Mouse (Mus musculus) erythroblast, embryonic 14.5 days (primary cell): ENCODE results near the gene Il1b. TPM values are rescaled to one million over a fixed set of nuclear protein-coding genes. Genes with fewer than 3 reads are reported as not detected.

Experiments used
- H3K27me3 ChIP-seq: 2 replicates; pipeline ENCODE4 v1.6.1; 2012; ENCODE audit warnings: inconsistent platforms; ENCODE audit not compliant: control insufficient read depth
- H3K36me3 ChIP-seq: 2 replicates; pipeline ENCODE4 v1.6.1; 2012; ENCODE audit warnings: mild to moderate bottlenecking, inconsistent platforms; ENCODE audit not compliant: control insufficient read depth
- H3K4me1 ChIP-seq: 2 replicates; pipeline ENCODE4 v1.6.1; 2012; ENCODE audit warnings: inconsistent platforms; ENCODE audit not compliant: control insufficient read depth
- H3K4me3 ChIP-seq: replicated peaks from 2 replicates; pipeline ENCODE3; 2012; ENCODE audit warnings: moderate library complexity, mild to moderate bottlenecking, inconsistent platforms
- H3K9me3 ChIP-seq: 2 replicates; pipeline ENCODE4 v1.6.1; 2012; ENCODE audit warnings: low read length, inconsistent platforms, mixed read lengths; ENCODE audit not compliant: control insufficient read depth
- GATA1 ChIP-seq: IDR thresholded peaks from 2 replicates; pipeline ENCODE4 v1.6.1; 2012; ENCODE audit warnings: low read length, inconsistent platforms, mixed read lengths
- TAL1 ChIP-seq: IDR thresholded peaks from 3 replicates; pipeline ENCODE4 v1.6.1; 2012; ENCODE audit warnings: low read length, inconsistent platforms, mixed read lengths
- polyA plus RNA-seq: library from polyadenylated mRNA; stranded (reverse); fragments of >175 nt; gene quantifications from 2 replicates; pipeline ENCODE4 v1.2.3, GENCODE M21; 2012

The Il1b gene
- not detected in 2 replicates for polyA plus RNA-seq

- no peak for TF ChIP-seq TAL1
- TF ChIP-seq GATA1: no peak
- no peaks in the 10 kb centered on the region for H3K9me3 ChIP-seq
- H3K4me1 ChIP-seq: peaks cover 18% of the 10 kb centered on the region
- H3K4me3 ChIP-seq: no peak within 1 kb of the TSS
- H3K36me3 ChIP-seq: no peaks in the 10 kb centered on the region
- H3K27me3 ChIP-seq: no peaks in the 10 kb centered on the region
Measured at GRCm38 (mm10) chr2:129371039-129371438, at the start of gene Il1b. TSS of gene Il1b (minus strand) at chr2:129371139.

GRCm38 (mm10) chr2:129419361-129419880 is 48.5 kb upstream of the Il1b start:
- Histone ChIP-seq H3K27me3 (no peaks in the 10 kb centered on the region), H3K4me1 (peaks cover 4% of the 10 kb centered on the region; the same call in 1 of the 2 replicates), H3K4me3 (no peak overlapping the region), H3K36me3 (no peaks in the 10 kb centered on the region), H3K9me3 (no peaks in the 10 kb centered on the region)
- no peak for TF ChIP-seq GATA1
- TF ChIP-seq TAL1: no peak

DNA sequence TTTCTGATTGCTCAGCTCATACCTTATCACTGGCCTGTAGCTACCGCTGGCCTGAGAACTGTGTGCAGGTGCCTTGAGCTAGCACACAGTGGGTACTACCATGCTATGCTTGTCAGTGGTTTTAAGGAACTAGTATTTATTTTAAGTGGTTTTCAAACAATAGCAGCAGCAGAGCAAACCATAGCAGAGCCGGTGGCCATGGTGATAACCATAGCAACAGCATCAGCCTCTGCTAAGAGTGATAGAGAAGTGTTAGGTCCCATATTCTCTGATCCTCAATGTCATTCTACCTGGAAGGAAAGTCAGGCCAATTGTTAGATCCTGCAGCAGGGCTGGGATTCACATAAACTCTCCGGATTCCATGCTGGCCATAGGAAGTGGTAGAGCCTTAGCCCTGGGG is 43.7 kb upstream of the Il1b start:
- H3K4me3 ChIP-seq: no peak overlapping the region
- TF ChIP-seq TAL1: no peak
- no peak for TF ChIP-seq GATA1
- no peaks in the 10 kb centered on the region for H3K9me3 ChIP-seq
- H3K4me1 ChIP-seq: no peaks in the 10 kb centered on the region
- no peaks in the 10 kb centered on the region for H3K27me3 ChIP-seq
- no peaks in the 10 kb centered on the region for H3K36me3 ChIP-seq

DNA sequence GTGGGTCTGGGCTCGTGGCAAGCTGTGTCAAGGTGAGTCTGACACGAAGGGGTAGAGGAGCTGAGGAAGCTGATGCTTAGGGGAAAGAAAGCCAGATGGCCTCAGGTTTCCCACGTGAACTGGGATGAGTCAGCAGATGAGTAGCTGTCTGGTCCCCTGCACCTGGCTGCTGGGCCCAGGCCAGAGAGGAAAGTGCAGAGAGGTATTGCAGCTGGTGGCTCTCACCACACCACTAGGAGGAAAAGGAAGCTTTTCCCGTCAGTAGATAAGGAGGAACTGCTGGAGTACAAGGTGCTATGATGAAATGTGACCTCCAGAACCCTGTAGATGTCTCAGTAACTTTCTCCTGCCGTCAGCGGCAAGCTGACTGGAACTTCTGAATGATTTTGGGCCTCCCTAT is 42.5 kb upstream of the Il1b start:
- no peak for TF ChIP-seq GATA1
- TF ChIP-seq TAL1: no peak
- no peaks in the 10 kb centered on the region for H3K9me3 ChIP-seq
- no peaks in the 10 kb centered on the region for H3K4me1 ChIP-seq
- no peak overlapping the region for H3K4me3 ChIP-seq
- H3K27me3 ChIP-seq: no peaks in the 10 kb centered on the region
- no peaks in the 10 kb centered on the region for H3K36me3 ChIP-seq

DNA sequence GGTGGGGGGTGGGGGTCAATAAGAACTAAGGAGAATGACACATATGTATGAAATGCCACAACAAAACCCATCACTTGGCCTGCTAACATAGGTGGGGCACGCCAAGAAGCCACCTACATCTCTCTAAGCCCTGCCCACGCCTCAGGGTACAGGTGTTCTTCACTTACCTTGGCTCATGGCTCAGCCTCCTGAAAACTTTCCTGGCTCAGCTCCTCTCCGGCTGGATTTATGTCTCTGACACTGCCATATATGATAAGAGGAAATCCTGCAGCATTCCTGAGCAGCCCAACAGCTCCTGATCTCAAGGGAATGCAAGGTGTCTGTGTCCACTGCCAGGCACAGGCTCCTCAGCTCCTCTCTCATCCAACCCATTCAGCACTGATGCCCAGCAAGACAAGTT is 40.7 kb upstream of the Il1b start:
- Histone ChIP-seq H3K4me3 (no peak overlapping the region), H3K36me3 (no peaks in the 10 kb centered on the region), H3K9me3 (no peaks in the 10 kb centered on the region), H3K27me3 (no peaks in the 10 kb centered on the region), H3K4me1 (peaks cover 6% of the 10 kb centered on the region)
- TF ChIP-seq TAL1: no peak
- TF ChIP-seq GATA1: no peak

DNA sequence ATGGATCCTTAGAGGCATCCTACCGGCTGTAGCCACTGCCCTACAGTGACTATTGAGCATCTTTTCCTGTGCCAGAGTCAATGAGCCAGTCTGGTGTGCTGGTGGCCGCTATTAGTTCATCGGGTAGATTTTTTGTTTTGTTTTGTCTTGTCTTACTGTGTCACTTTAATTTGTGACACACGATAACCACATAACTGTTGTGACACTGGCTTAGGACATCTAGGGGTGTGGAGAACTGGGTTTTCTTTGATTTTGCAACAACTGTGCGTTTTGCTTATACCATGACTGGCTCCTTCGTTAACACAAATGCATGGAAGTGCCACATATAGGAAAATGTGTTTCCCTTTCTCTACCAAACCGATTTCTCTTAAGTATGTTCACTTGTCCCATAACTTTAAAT is 39.4 kb upstream of the Il1b start:
- Histone ChIP-seq H3K4me3 (no peak overlapping the region), H3K9me3 (no peaks in the 10 kb centered on the region), H3K27me3 (no peaks in the 10 kb centered on the region), H3K36me3 (no peaks in the 10 kb centered on the region), H3K4me1 (peaks cover 6% of the 10 kb centered on the region)
- TF ChIP-seq TAL1: no peak
- no peak for TF ChIP-seq GATA1

- H3K4me3 ChIP-seq: no peak overlapping the region
- peaks cover 6% of the 10 kb centered on the region for H3K4me1 ChIP-seq
Measured at GRCm38 (mm10) chr2:129408476-129408875, 37.5 kb upstream of the Il1b start.

DNA sequence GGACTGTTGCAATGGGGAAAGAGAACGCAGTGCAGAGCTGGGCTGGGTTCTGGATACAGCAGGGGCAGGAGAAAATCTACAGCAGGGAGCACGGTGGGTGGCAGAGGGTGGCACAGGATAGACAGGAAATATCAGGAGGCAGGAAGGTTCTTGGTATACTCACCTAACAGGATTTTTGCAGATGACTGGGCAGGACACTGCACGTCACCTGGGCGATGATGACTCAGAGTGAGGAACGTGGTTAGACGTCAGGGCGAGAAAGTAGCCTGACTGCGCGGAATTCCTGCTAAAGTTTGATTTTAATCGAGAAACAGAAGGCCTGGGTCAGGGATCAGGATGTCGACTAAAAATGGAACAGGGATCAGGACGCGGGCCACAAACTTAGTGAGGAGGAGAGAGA is 36.7 kb upstream of the Il1b start:
- Histone ChIP-seq H3K9me3 (no peaks in the 10 kb centered on the region), H3K36me3 (no peaks in the 10 kb centered on the region), H3K4me1 (peaks cover 6% of the 10 kb centered on the region), H3K27me3 (no peaks in the 10 kb centered on the region), H3K4me3 (no peak overlapping the region)
- TF ChIP-seq GATA1: no peak
- no peak for TF ChIP-seq TAL1

More at GRCm38 (mm10) chr2:129408476-129408875, 37.5 kb upstream of the Il1b start:
- Histone ChIP-seq H3K27me3 (no peaks in the 10 kb centered on the region), H3K36me3 (no peaks in the 10 kb centered on the region), H3K9me3 (no peaks in the 10 kb centered on the region)
- TF ChIP-seq TAL1: no peak
- TF ChIP-seq GATA1: no peak

GRCm38 (mm10) chr2:129406508-129406907 is 35.6 kb upstream of the Il1b start:
- TF ChIP-seq GATA1 (no peak), TAL1 (no peak)
- Histone ChIP-seq H3K27me3 (no peaks in the 10 kb centered on the region), H3K9me3 (no peaks in the 10 kb centered on the region), H3K4me3 (no peak overlapping the region), H3K4me1 (peaks cover 6% of the 10 kb centered on the region), H3K36me3 (no peaks in the 10 kb centered on the region)

DNA sequence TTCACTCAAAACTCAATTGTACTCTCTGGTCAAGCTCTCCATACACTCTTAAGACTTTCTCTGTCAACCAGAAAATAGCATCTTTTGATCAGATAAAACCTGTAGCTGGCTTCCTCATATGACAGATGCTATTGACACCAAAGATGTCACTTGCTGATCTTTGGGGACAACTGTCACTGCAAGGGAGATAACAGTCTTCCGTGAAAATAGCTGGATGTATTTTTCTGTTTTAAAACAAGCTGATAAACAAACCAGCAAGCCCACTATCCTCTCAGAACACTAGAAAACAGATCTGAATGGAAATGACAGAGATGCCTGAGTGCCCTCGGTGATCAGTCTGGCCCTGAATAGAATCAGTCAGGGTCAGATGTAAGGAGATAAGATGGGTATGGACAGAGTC is 32.8 kb upstream of the Il1b start:
- Histone ChIP-seq H3K4me1 (peaks cover 6% of the 10 kb centered on the region), H3K4me3 (no peak overlapping the region), H3K9me3 (no peaks in the 10 kb centered on the region), H3K27me3 (no peaks in the 10 kb centered on the region), H3K36me3 (no peaks in the 10 kb centered on the region)
- no peak for TF ChIP-seq GATA1
- TF ChIP-seq TAL1: no peak
